Mouse (Mus musculus) small intestine, adult 2 months (tissue): ENCODE data around the gene Spsb1.

ENCODE experiments used
- CTCF ChIP-seq: fragments of 200-500 bp; IDR thresholded peaks from 2 replicates; pipeline ENCODE4 v1.5.1; 2012; ENCODE audit warnings: low read depth, mild to moderate bottlenecking, control low read depth, inconsistent platforms, low read length, moderate library complexity, mixed read lengths; ENCODE audit not compliant: insufficient replicate concordance, insufficient read length; ENCODE audit errors: extremely low read depth
- POLR2A ChIP-seq: fragments of 200-500 bp; IDR thresholded peaks from 2 replicates; pipeline ENCODE4 v1.6.1; 2012; ENCODE audit warnings: low read depth, mild to moderate bottlenecking, control low read depth, inconsistent platforms, low read length, moderate library complexity

DNA sequence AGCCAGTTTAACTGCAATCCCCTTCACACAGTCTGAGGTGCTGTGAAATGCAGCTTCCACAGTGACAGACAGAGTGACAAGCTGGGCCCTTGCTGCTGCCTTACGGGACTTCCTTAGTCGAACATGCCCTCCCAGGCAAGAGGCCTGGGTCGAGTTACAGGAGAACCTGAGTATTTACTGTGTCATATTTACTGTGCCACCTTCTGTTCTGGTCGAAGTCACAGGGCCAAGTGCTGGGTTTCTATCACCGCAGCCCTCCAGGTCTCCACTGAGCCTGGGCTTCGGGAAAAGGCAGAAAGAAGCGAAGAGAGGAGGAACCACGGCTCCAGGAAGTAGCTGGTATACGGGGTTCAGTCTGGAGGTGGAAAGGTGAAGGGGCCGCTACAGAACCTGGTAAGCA is 43.2 kb upstream of the Spsb1 start:
- TF ChIP-seq POLR2A = no peak
- TF ChIP-seq CTCF = no peak
